Mouse (Mus musculus) adrenal gland, postnatal 4 days (tissue): ENCODE results near the gene Cwc25. TPM values are rescaled to one million over a fixed set of nuclear protein-coding genes. Genes with fewer than 3 reads are reported as not detected.
"Not testable (repeated sequence)": the region's sequence is repeated elsewhere in the genome, so short reads cannot be mapped to it uniquely, and the experiment has no call there.

Experiments used
- DNase-seq, 2 experiments: peaks; one replicate each; pipeline ENCODE4 v3.0.0; 2021 to 2022; ENCODE audit warnings: low spot score in 2 of 2, mixed read lengths in 2 of 2
- total RNA-seq, 2 experiments: library from RNA; stranded (reverse); gene quantifications; 2 replicates each; pipeline ENCODE4 v1.2.3; 2021

Gene Cwc25
- total RNA-seq, 2 experiments from 2014 or later: 23.0 to 24.5 TPM

DNA sequence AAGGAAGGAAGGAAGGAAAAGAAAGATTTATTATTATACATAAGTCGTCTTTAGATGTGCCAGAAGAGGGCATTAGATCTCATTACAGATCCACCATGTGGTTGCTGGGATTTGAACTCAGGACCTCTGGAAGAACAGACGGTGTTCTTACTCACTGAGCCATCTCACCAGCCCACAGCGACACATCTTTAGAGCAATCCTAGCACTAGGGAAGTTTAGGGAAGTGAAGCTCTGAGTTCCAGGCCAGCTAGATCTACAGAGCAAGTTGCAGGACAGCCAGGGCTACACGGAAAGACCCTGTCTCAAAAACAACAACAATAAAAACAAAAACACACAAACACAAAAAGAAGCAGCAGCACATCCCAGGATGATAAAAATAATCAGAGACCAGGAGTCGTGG, 31.5 kb downstream of the Cwc25 start:
- not testable (repeated sequence) for DNase-seq

DNA sequence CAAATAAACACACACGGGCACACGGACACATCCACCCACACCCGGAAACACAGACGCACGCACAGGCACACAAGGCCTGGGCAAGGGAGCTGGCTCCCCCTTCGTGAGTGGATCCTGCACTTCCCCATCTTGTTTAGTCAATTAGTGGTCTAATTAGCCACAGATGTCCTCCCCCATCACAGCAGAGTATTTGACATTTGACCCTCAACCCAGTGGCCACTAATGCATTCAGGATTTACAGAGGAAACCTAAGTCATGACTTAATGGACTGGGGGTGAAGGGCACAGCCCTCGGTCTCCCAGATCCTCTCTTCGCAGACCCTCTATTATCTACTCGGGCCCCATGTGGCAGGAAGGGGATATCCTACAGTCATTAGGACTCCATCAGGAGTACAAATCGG, 32.7 kb downstream of the Cwc25 start:
- no peak for DNase-seq

GRCm38 (mm10) chr11:97728730-97729129, 37.6 kb downstream of the Cwc25 start:
- no peak for DNase-seq

DNA sequence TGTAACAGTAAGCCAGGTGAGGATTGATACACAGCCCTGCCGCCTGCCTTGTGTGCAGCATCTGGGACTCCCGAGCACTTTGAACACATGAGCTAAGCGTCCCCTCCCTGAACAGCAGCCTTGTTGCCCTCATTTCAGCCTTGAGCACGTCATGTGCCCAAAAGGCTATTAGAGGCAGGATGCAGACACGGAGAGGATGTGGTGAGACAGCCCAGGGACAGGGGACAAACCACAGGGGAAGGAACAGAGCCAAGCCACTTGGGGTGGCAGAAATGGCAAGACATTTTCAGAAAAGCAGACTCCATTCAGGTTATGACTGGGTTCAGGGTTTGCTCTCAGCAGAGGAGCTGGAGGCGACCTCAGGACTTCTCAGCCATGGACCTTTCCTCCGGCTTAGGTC, 38.0 kb downstream of the Cwc25 start:
- DNase-seq: no peak

DNA sequence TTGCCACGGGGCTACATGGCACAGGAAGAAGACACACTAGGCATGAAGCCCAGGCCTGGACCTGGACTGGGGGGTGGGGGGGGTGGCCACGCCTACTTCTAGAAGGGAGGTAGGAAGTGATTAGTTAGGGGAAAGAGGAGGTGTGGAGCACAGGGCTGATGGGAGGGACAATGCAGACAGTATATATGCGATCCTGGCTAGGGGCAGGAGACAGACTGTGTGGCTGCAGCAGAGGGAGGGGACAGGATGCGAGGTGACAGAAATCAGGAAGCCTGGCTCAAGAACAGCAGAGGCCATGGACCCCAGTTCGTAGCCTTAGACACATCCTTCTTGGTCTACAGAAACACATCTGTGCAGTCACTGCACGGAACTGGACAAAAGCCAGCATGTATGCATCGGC, 42.6 kb downstream of the Cwc25 start:
- DNase-seq: no peak

DNA sequence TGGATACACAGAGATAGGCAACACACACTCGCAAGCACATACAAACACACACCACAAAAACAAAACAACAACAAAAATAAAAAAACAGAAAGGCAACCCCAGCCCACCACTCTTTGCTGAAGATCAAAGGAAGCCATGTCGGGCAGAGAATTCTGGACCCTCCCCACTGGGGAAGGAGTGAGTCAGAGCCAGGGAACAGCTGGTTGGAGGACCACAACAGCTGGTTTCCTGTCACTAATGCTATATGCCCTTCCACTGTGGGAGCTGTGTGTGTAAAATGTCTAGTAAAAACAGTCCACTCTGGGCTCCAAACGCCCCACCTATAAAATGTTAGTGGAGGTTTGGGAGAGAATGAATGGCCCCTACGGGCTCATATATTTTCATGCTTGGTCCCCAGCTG, 45.0 kb downstream of the Cwc25 start:
- no peak for DNase-seq

- no peak for DNase-seq
These were observed 47.3 kb downstream of the Cwc25 start for GRCm38 (mm10) chr11:97719041-97719440.

DNA sequence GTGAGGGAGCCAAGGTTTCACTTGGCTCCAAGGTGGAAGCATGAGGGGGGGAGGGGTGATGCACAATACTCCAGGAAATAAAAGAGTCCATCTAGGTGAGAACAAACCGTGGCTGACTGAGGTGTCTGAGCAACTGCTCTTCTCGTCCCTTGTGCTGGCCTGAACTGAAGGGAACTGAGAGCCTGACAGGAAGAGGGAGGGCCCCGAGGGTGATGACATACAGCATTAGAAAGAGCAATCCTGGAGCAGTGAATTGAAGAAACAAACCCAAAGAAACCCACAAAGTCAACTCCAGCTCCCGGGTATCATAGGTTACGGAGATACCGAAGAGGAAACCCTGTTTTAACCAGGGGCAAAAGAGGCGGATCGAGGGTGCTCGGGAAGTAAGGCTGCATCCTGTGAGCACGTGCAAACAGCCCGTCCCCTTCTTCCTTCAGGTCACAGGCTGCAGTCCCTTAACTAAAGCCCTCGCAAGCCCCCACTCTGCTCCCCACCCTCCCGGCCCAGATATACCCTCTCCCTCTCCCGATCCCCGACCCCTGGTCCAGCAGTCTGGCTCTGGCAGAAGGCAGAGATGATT, 48.0 kb downstream of the Cwc25 start:
- DNase-seq: no peak

- DNase-seq: no peak
These were observed 48.7 kb downstream of the Cwc25 start for GRCm38 (mm10) chr11:97717369-97718280.

DNA sequence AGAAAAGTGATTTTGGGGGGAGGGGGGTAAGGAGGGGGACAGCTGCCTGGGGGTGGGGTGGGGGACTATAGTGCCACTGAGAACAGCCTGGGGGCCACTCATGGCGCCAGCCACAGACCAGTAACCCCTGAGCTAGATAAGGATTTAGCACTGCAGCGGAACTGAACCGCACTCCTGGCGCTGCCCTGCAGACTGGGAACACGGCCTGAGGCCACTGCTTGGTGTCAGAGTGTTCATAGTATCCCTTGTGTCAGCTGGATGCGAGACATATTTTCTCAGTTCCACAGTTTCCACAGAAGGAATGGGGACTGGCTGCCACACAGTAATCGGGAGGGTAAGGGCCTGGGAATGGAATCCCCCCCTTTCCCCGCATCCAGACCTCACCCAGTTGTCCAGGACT, 50.3 kb downstream of the Cwc25 start:
- no peak for DNase-seq

GRCm38 (mm10) chr11:97714784-97715760, 51.3 kb downstream of the Cwc25 start:
- no peak for DNase-seq

DNA sequence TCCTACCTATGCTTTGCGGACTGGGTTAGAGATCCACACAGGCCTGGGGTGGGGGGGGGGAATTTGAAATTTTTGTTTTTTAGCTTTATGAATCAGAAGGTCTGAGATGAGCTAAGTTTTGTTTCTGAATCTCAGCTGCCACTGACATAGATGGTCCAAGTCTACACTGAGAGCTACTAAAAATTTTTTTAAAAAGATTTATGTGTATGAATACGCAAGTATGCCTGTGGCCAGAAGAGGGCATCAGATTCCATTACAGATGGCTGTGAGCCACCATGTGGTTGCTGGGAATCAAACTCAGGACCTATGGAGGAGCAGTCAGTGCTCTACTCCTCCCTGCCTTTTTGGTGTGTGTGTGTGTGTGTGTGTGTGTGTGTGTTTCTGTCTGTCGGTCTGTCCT, 52.0 kb downstream of the Cwc25 start:
- DNase-seq: no peak

- peak in 1 of 2 experiments; percentile 30 for DNase-seq
These were observed 52.5 kb downstream of the Cwc25 start for GRCm38 (mm10) chr11:97713896-97714295.

DNA sequence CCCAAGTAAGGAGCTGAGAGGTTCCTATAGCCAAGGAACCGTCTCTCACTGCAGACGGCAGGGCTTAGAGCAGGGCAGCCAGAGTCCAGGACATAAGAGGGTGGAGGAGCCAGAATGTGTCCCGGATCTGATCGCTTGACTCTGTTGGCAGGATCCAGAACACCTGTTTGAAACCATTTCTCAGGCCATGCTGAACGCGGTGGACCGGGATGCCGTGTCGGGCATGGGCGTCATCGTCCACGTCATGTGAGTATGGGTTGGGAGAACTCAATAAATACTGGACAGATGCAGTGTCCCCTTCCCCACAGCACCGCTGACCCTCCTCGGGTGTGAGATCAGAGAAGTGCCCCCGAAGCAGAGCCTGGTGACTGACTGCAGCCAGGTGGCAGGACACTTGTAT, 54.1 kb downstream of the Cwc25 start:
- DNase-seq: no peak

DNA sequence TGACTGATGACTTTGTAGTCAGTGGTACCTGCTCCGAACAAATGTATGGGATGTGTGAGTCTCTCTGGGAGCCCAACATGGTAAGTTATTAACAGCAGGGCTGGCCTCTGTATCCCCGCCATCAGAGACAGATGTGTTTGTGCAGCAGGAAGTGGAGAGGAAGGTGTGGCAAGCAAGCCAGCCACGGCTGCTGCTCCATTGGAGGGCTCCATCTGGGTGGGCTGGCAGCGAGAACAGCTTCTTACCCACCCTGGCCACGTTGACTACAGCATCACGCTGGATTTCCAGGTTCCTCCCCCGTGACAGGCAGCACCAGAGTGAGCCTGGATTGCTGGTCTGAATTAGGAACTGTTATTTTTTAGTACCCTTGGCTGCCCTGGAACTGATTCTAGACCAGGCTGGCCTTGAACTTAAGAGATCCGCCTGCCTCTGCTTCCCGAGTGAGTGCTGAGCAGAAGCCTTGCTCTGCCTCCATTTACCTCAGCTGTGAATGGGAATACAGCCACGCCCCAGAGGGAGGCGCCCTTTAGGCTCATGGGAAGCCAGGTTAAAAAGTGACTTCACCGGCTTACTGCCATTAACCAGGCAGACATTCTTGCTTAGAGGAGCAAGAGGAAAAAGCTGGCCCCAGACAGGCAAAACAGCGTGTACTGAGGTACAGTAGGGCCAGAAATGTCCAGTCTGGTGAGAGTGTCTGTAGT, 55.0 kb downstream of the Cwc25 start:
- DNase-seq: no peak

- not testable (repeated sequence) for DNase-seq
These were observed 56.3 kb downstream of the Cwc25 start for GRCm38 (mm10) chr11:97710067-97710466.

DNA sequence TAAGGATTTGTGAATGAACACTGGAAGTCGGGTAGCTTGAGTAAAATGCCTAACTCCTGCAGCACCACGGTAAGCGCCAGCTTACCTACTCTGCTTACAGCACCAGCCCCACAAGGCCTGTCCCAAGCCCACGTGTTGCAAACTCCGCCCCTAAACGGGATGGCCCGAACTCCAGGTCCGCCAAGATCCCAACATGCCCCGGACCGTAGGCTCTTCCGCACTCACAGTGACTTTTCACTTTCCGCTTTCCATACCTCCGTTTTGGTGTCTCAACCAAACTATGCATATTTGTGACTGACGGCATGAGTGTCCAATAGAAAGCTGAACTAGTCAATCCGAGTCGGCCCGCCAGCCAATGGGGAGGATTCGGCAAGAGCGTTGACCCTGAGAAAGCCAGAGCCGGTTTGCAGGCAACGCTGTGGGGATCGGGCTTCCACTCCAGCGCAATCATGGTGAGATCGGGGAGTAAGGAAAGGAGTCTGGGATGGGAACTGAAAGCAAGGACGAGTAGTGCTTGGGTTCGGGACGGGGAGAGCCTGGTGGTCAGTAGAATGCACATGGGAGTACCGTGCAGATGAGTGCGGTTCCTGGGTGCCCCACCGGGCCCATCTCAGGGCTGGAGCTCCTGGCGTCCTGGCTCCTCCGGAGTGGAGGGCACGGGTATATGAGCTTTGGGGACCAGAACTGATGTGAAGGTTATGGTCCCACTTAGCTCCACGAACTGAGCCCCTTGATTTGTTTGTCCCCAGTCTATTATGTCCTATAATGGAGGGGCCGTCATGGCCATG, 63.1 kb downstream of the Cwc25 start, which contains the start of gene Psmb3:
TSS of gene Psmb3 (plus strand) at position 361 of the 788 bp plus-strand sequence.
- DNase-seq: peak; percentile 79 to 96

GRCm38 (mm10) chr11:97702393-97702745, 64.0 kb downstream of the Cwc25 start:
- DNase-seq: peak; percentile 82 to 86

GRCm38 (mm10) chr11:97701581-97702392, 64.6 kb downstream of the Cwc25 start:
- DNase-seq: no peak
